Mouse (Mus musculus) CD4-positive naive resting alpha-beta T cell, adult 76 days (primary cell): Measurements from ENCODE around the gene Olfr1199. TPM values are rescaled to one million over a fixed set of nuclear protein-coding genes. Genes with fewer than 3 reads are reported as not detected.

Experiments used
- total RNA-seq: library from RNA; stranded (reverse); gene quantifications from one replicate; pipeline ENCODE4 v1.2.4, GENCODE M21; 2023

The Olfr1199 gene
- not detected for total RNA-seq

GRCm38 (mm10) chr2:88760369-88760768 is at the start of gene Olfr1199:
Olfr1199 (minus strand) TSS chr2:88760469.

GRCm38 (mm10) chr2:88792736-88793135 is 32.5 kb upstream of the Olfr1199 start, which contains the start of gene Olfr1201:
Olfr1201 (plus strand) TSS chr2:88793036.

GRCm38 (mm10) chr2:88770388-88770787 is 10.1 kb upstream of the Olfr1199 start, which contains the start of gene Olfr1200:
Olfr1200 (minus strand) TSS chr2:88770488.

GRCm38 (mm10) chr2:88751270-88751669 is 9.0 kb downstream of the Olfr1199 start, which contains the start of gene Olfr1198:
Olfr1198 (minus strand) TSS chr2:88751370.

GRCm38 (mm10) chr2:88732266-88732665 is 28.0 kb downstream of the Olfr1199 start, which contains the start of gene Olfr1197:
Olfr1197 (minus strand) TSS chr2:88732366.

GRCm38 (mm10) chr2:88704497-88704896 is 55.8 kb downstream of the Olfr1199 start, which contains the start of gene Olfr1196:
Olfr1196 (minus strand) TSS chr2:88704597.

Other genes starting within 250 kb of the Olfr1199 start
- not detected for gene Olfr1186, start 241.9 kb downstream of the Olfr1199 start, total RNA-seq
- not detected for gene Olfr1188, start 203.5 kb downstream of the Olfr1199 start, total RNA-seq
- not detected for gene Olfr1189, start 174.0 kb downstream of the Olfr1199 start, total RNA-seq
- gene Olfr1191-ps1, start 119.9 kb downstream of the Olfr1199 start, total RNA-seq, result not detected
- not detected for gene Olfr1192-ps1, start 112.0 kb downstream of the Olfr1199 start, total RNA-seq
- not detected for gene Olfr1193, start 84.8 kb downstream of the Olfr1199 start, total RNA-seq
- gene Olfr1195, start 71.3 kb downstream of the Olfr1199 start, total RNA-seq, result not detected
- gene Olfr1196, start 55.9 kb downstream of the Olfr1199 start, total RNA-seq, result not detected
- gene Olfr1197, start 28.1 kb downstream of the Olfr1199 start, total RNA-seq, result not detected
- not detected for gene Olfr1198, start 9.1 kb downstream of the Olfr1199 start, total RNA-seq
- gene Olfr1200, start 10.0 kb upstream of the Olfr1199 start, total RNA-seq, result not detected
- gene Olfr1201, start 32.6 kb upstream of the Olfr1199 start, total RNA-seq, result not detected
- not detected for gene Olfr1202, start 54.0 kb upstream of the Olfr1199 start, total RNA-seq
- gene Olfr1205, start 69.3 kb upstream of the Olfr1199 start, total RNA-seq, result not detected
- gene Olfr1204, start 88.8 kb upstream of the Olfr1199 start, total RNA-seq, result not detected
- not detected for gene Olfr1206, start 102.8 kb upstream of the Olfr1199 start, total RNA-seq
- not detected for gene Olfr1208, start 141.8 kb upstream of the Olfr1199 start, total RNA-seq
- not detected for gene Olfr1209, start 154.7 kb upstream of the Olfr1199 start, total RNA-seq
- gene Olfr1211, start 177.6 kb upstream of the Olfr1199 start, total RNA-seq, result not detected
- not detected for gene Olfr1212, start 193.5 kb upstream of the Olfr1199 start, total RNA-seq
- not detected for gene Gm13762, start 219.8 kb upstream of the Olfr1199 start, total RNA-seq
- gene Olfr1214, start 232.2 kb upstream of the Olfr1199 start, total RNA-seq, result not detected
- not detected for gene Olfr1215, start 246.5 kb upstream of the Olfr1199 start, total RNA-seq